Mouse (Mus musculus) adrenal gland, postnatal 36 days (tissue): ENCODE results near the gene Cldn34d. TPM values are rescaled to one million over a fixed set of nuclear protein-coding genes. Genes with fewer than 3 reads are reported as not detected.
A peak's percentile ranks its signal among the peaks of the same experiment; 100 is the strongest.

Experiments
- DNase-seq, 2 experiments: peaks; one replicate each; pipeline ENCODE4 v3.0.0; 2021; ENCODE audit warnings: mixed read lengths in 1 of 2
- long read RNA-seq, 2 experiments: library from polyadenylated mRNA; stranded (forward); transcript quantifications; one replicate each; pipeline ENCODE4 v2.0.0; 2021; ENCODE audit warnings: borderline sequencing depth in 2 of 2
- total RNA-seq, 2 experiments: library from RNA; stranded (reverse); gene quantifications; 2 replicates each; pipeline ENCODE4 v1.2.3; 2021

Cldn34d gene
- not detected for total RNA-seq
- long read RNA-seq, experiment 1, result 0 reads
- long read RNA-seq, experiment 2, result 0 reads

DNA sequence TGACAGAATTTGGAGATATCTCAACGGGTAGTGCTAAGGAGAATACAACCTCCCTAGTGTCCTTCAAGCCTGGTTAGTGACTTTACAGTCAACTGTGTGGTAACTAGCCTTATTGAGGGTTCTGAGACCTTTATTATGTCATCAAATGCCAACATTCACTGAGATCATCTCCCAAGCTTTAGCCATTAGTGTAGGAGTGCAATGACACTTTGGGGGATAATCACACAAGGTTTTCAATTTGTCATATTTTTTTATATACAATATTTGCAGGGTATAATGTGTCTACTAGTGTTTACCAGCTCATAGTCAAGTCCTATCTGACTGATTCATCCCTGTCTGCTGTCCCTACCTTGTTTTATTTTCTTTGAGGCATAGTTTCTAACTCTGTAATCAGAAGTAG lies at the start of gene Cldn34d:
Gene Cldn34d, minus strand, starts transcription at position 101 of the 400 bp plus-strand sequence.
- DNase-seq, result no peak

DNA sequence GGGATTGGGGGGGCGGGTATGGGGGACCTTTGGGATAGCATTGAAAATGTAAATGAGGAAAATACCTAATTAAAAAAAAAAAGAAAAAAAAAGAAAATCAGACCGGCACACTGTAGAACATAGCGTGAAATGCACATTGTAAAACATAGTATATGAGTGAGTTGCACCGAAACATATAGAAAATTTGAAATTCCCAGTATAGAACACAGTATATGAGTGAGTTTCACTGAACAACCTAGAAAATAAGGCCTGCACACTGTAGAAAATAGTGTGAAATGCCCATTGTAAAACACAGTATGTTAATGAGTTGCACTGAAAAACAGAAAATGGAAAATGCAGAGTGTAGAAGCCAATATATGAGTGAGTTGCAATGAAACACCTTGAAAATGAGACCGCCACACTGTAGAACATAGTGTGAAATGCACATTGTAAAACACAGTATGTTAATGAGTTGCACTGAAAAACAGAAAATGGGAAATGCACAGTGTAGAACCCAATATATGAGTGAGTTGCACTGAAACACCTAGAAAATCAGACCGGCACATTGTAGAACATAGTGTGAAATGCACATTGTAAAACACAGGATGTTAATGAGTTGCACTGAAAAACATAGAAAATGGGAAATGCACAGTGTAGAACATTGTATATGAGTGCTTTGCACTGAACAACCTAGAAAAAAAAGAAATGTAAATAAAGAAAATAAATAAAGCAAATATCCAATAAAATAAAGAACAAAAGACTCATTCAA lies 4.1 kb downstream of the Cldn34d start:
- peak in 1 of 2 experiments; percentile 3 for DNase-seq

Other genes with a start within 250 kb of the Cldn34d start
- not detected for gene Cldn34b4, start 209.6 kb downstream of the Cldn34d start, total RNA-seq